Mouse (Mus musculus): ENCODE data around the gene Ppp1r10. TPM values are rescaled to one million over a fixed set of nuclear protein-coding genes. Genes with fewer than 3 reads are reported as not detected.

Ppp1r10 gene
- polyA plus RNA-seq, 1 experiment from 2014 or later: 54.6 TPM

DNA sequence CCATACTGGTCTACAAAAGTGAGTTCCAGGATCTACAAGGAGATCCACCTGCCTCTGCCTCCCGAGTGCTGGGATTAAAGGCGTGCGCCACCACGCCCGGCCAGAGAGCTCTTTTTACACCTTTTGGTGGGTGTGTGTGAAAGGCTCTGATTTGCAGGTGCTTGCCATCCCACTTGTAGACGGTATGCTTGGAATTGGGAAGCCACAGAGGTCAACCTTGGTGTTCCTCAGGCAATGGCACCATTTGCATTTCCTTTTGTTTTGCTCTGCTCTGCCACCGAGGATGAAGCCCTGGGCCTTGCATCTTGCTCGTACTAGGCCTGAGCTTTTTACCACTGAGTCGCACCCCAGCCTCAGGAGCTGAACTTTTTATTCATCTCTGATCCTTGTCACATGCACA is 65.5 kb downstream of the Ppp1r10 start:
- Histone ChIP-seq H3K27ac (no peak overlapping the region), H3K9me3 (no peaks in the 10 kb centered on the region), H3K36me3 (peaks cover 52% of the 10 kb centered on the region), H3K4me1 (replicated peaks) (peaks cover 26% of the 10 kb centered on the region), H3K4me3 (replicated peaks) (peak overlapping the region; percentile 97; the same call in 1 of the 2 replicates), H3K4me2 (replicated peaks) (no peak overlapping the region), H3K27me3 (no peaks in the 10 kb centered on the region), H3K9ac (replicated peaks) (no peak overlapping the region)
- no peak for ATAC-seq
- WGBS: 89% methylated on average over 9 of the region's 9 CpGs

MicroRNAs within 50 kb of the gene (microRNA counts, 519-probe panel; counts per million panel counts)
- microRNA mmu-miR-1894-3p (110 counts per million, percentile 56 among the panel's probes with 10 or more counts), microRNA mmu-miR-1894-5p (110 counts per million, percentile 56 among the panel's probes with 10 or more counts), microRNA mmu-miR-877 (110 counts per million, percentile 56 among the panel's probes with 10 or more counts)

Small RNA genes lying within 50 kb of the gene (microRNA-seq; reads per million reads assigned to microRNA genes)
- not detected for gene Gm28033
- gene Mir1894: not detected
- gene Mir877: 136 reads per million, percentile 56 among the genes with 10 or more reads in this experiment

Other genes starting within 250 kb of the Ppp1r10 start
- 13.0 and 15.1 TPM in 2 replicates for gene Vars2, start 248.8 kb upstream of the Ppp1r10 start, polyA plus RNA-seq (2015; fragmentation: Nextera tagmentation; extraction: Ambion mirVana)
- 31.5 and 32.0 TPM in 2 replicates for gene Gtf2h4, start 242.7 kb upstream of the Ppp1r10 start, polyA plus RNA-seq (2015; fragmentation: Nextera tagmentation; extraction: Ambion mirVana)
- gene Ddr1, start 211.8 kb upstream of the Ppp1r10 start, polyA plus RNA-seq (2015; fragmentation: Nextera tagmentation; extraction: Ambion mirVana): 163 and 187 TPM in 2 replicates
- 6.7 and 7.1 TPM in 2 replicates for gene Ier3, start 94.8 kb upstream of the Ppp1r10 start, polyA plus RNA-seq (2015; fragmentation: Nextera tagmentation; extraction: Ambion mirVana)
- gene Flot1, start 93.2 kb upstream of the Ppp1r10 start, polyA plus RNA-seq (2015; fragmentation: Nextera tagmentation; extraction: Ambion mirVana): 59.6 and 67.4 TPM in 2 replicates
- gene Tubb5, start 78.1 kb upstream of the Ppp1r10 start, polyA plus RNA-seq (2015; fragmentation: Nextera tagmentation; extraction: Ambion mirVana): 1,832 and 1,895 TPM in 2 replicates
- gene Mdc1, start 74.9 kb upstream of the Ppp1r10 start, polyA plus RNA-seq (2015; fragmentation: Nextera tagmentation; extraction: Ambion mirVana): 10.3 and 12.7 TPM in 2 replicates
- gene Nrm, start 55.1 kb upstream of the Ppp1r10 start, polyA plus RNA-seq (2015; fragmentation: Nextera tagmentation; extraction: Ambion mirVana): 28.9 and 33.2 TPM in 2 replicates
- gene Ppp1r18, start 50.8 kb upstream of the Ppp1r10 start, polyA plus RNA-seq (2015; fragmentation: Nextera tagmentation; extraction: Ambion mirVana): 23.8 and 27.4 TPM in 2 replicates
- gene Dhx16, start 36.6 kb upstream of the Ppp1r10 start, polyA plus RNA-seq (2015; fragmentation: Nextera tagmentation; extraction: Ambion mirVana): 34.3 and 37.3 TPM in 2 replicates
- gene 2310061I04Rik, start 19.0 kb upstream of the Ppp1r10 start, polyA plus RNA-seq (2015; fragmentation: Nextera tagmentation; extraction: Ambion mirVana): 34.7 and 36.8 TPM in 2 replicates
- gene Atat1, start 6.4 kb upstream of the Ppp1r10 start, polyA plus RNA-seq (2015; fragmentation: Nextera tagmentation; extraction: Ambion mirVana): 458 and 466 TPM in 2 replicates
- 49.9 and 54.6 TPM in 2 replicates for gene Mrps18b, start within 50 bp of the Ppp1r10 start, polyA plus RNA-seq (2015; fragmentation: Nextera tagmentation; extraction: Ambion mirVana)
- gene Abcf1, start 53.3 kb downstream of the Ppp1r10 start, polyA plus RNA-seq (2015; fragmentation: Nextera tagmentation; extraction: Ambion mirVana): 107 and 112 TPM in 2 replicates
- gene Gnl1, start 63.4 kb downstream of the Ppp1r10 start, polyA plus RNA-seq (2015; fragmentation: Nextera tagmentation; extraction: Ambion mirVana): 46.4 and 50.3 TPM in 2 replicates
- 69.0 and 74.6 TPM in 2 replicates for gene Prr3, start 63.8 kb downstream of the Ppp1r10 start, polyA plus RNA-seq (2015; fragmentation: Nextera tagmentation; extraction: Ambion mirVana)
- gene H2-T24, start 104.1 kb downstream of the Ppp1r10 start, polyA plus RNA-seq (2015; fragmentation: Nextera tagmentation; extraction: Ambion mirVana): 7.8 and 8.1 TPM in 2 replicates
- 4.3 and 5.2 TPM in 2 replicates for gene H2-T23, start 116.4 kb downstream of the Ppp1r10 start, polyA plus RNA-seq (2015; fragmentation: Nextera tagmentation; extraction: Ambion mirVana)
- 4.4 and 4.8 TPM in 2 replicates for gene H2-T22, start 126.3 kb downstream of the Ppp1r10 start, polyA plus RNA-seq (2015; fragmentation: Nextera tagmentation; extraction: Ambion mirVana)
- gene Gm6034, start 126.5 kb downstream of the Ppp1r10 start, polyA plus RNA-seq (2015; fragmentation: Nextera tagmentation; extraction: Ambion mirVana): not detected in 2 replicates
- not detected in 2 replicates for gene Gm11127, start 141.9 kb downstream of the Ppp1r10 start, polyA plus RNA-seq (2015; fragmentation: Nextera tagmentation; extraction: Ambion mirVana)
- gene Gm19684, start 205.2 kb downstream of the Ppp1r10 start, polyA plus RNA-seq (2015; fragmentation: Nextera tagmentation; extraction: Ambion mirVana): not detected in 2 replicates
- not detected in 2 replicates for gene Gm7030, start 213.0 kb downstream of the Ppp1r10 start, polyA plus RNA-seq (2015; fragmentation: Nextera tagmentation; extraction: Ambion mirVana)

Data from midbrain, embryonic 13.5 days (tissue).